Mouse (Mus musculus): ENCODE data around the gene Hacd3.

The Hacd3 gene

DNA sequence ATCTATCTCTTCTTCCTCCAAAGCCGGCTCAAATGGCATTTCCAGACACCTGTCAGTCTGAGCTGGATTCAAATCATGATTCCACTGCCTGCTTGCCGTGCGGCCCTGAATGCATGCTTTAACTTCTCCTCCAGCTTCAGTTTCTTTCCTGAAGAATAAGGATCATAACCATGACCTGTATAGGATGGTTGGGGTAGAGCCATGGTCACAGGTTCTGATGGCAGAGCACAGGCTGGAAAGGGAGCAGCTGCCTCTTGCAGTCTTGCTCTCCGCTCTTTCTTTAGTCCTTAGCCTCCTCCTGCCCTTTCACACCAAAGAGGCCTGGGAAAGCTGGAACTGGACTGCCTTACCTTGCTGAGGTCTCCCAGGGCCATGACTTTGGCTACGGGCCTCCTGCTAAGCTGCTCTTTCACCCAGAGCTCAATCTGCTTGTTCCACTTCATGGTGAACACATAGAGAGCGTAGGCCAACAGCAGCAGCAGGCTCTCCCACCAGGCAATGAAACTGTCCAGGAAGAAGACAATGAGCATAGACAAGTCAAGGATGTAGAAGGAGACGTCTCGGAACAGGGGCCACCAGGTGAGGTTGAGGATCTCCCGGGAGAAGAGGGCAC is 73.9 kb downstream of the Hacd3 start:
- DNase-seq: no peak

DNA sequence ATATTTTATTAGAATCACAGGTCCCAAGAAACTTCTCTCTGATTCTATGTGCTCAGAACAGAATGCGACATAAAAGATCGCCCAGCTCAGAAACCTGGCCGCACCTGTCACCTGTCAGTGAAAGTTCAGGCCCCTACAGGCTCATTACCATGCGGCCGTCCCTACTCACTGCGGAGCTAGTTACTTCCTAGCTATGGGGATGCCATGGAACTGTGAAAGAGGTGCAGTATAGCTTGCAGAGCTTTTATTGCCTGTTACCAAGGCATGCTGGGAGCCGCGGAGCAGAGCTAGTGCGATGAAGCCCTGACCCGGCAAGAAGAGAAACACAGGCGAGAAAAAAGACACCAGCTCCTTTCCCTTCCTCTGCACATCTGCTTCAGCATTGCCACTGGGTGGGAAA is 77.5 kb downstream of the Hacd3 start:
- DNase-seq: no peak

DNA sequence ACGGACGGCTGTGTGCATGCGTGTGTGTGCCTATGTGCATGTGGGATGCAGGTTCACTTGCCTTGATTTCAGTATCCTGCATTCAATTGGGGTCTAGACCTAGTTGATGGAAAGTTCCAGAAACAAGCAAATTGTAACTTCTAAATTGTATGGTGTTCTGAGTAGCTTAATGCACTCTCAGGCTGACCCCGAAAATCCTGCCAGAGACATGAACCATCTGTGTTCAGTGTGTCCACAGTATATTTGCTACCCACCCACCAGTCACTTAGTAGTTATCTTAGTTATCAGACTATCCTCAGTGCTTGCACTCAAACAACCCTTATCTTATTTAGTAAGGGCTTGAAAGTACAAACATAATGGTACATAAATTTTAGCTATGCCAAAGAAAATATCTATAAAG is 79.8 kb downstream of the Hacd3 start:
- no peak for DNase-seq

DNA sequence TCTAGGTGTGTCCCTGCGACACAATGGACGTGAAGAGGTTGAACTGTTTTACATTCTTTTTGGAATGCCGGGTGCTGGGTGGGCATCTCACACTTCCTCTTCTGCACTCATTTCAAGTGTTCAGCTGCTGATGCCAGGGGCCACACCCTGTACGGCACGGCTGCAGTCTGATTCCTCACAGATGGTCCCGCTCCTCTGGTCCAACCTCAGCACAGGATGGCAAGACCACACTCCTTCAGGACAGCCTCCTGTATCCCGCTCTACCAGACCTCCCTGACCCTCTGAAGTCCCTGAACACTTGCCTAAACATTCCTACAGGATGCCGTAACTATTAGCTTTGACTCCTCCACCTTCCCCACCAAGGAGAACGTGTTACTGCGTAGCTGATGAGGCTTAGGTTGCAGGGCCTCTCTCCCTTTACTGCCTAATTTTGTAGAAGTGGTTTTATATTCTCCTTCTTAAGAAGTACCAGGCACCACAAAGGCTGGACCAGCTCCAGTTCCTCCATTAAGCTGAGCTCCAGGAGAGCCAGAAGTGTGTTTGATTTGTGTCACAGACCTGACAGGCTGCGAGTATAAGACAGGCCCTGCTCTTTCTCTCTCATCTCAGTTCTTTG is 80.7 kb downstream of the Hacd3 start:
- no peak for DNase-seq

DNA sequence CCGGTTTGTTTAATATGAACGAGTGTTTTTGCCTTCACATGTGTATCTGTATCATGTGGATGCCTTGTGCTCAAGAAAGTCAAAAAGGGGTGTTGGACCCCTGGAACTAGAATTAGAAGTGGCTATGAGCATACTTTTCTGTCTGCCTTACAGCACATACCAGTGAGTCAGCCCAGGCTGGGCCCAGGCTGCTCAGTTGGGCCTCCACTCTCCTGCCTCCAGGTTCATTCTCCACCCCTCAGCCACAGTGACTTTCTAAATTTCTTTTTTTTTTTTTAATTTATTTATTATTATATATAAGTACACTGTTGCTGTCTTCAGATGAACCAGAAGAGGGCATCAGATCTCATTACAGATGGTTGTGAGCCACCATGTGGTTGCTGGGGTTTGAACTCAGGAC is 81.7 kb downstream of the Hacd3 start:
- DNase-seq: no peak

DNA sequence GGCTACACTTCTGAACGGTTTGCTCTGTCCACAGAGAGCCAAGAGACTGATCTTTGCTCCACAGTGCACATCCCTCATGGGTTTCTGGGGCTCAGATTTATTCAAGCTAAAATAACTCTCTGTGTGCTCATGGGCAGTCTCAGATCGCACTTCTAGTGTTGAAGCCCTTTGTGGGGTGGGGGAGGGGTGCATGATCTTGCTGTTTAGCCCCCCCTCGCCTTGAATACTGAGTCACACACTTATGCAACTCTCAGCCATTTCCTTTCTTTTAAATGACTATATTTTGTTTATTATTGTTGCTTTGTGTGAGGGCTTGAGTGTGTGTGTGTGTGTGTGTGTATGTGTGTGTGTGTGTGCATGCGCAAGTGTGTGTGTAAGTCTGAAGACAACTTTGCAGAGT is 82.2 kb downstream of the Hacd3 start:
- DNase-seq: no peak

DNA sequence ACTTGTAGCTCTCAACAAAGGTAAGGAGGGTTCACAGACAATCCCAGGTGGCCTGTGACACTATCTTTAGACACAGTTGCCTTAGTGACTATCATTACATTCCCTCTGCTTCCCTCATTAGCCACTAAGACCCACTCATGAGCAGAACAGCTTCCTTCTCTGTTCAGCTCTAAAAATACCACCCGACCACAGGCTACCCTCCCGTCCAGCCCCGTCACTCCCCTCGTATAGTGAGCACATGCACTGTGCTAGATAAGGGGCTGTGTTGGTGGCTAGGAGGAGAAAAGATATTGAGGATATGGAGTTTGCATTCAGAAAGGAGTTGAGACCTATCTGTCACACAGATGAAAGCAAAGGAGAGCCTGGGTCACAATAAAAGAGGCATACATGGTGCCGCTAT is 83.0 kb downstream of the Hacd3 start:
- DNase-seq: no peak

DNA sequence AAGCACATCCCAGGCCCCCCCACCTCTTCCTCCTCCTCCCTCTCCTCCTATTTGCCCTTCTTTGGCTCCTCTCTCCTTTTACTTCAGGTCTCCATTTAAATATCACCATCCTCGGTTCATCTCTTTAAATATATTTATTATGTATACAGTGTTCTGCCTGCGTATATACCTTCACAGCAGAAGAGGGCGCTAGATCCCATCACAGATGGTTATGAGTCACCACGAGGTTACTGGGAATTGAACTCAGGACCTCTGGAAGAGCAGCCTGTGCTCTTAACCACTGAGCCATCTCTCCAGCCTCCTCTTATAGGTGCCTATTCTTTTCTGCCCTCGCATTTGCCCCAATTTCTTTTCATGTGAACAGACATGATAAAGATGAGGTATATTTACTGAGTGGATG is 84.0 kb downstream of the Hacd3 start:
- no peak for DNase-seq
